Mouse (Mus musculus): ENCODE data around the gene Rhoj. TPM values are rescaled to one million over a fixed set of nuclear protein-coding genes. Genes with fewer than 3 reads are reported as not detected.

The Rhoj gene
- polyA plus RNA-seq, 1 experiment, result 11.8 TPM

DNA sequence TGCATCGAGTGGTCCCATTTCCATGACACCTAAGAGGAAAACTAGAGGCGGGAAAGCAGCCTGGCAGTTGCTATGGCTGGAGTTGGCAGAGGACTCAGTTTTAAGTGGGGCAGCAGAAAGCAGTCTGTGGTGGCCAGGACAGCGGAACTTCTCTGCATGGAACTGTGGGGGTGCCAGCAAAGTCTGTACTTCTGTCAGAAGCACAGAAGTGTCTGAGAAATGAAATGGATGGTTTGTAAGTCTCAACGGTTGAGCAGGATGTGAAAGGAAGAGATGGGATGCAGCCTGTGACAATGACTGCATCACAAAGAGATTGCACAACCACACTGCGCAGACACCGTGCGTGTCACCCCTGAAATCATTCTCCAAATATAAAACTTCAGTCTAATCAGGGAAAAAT is 138.1 kb downstream of the Rhoj start:
- TF ChIP-seq USF1 (IDR thresholded peaks at IDR 0.05; ENCODE audit: low read depth), result no peak
- TF ChIP-seq MYOG (IDR thresholded peaks at IDR 0.05; ENCODE audit: control insufficient read depth, extremely low read depth, insufficient read length), result no peak
- peak; percentile 46 for TF ChIP-seq CEBPB (IDR thresholded peaks at IDR 0.05; ENCODE audit: low read depth)
- TF ChIP-seq MAX (IDR thresholded peaks at IDR 0.05), result no peak
- TF ChIP-seq MYOD1 (IDR thresholded peaks at IDR 0.05; ENCODE audit: control insufficient read depth, insufficient read length, low read depth), result no peak
- Histone ChIP-seq H3K4me3 (ENCODE audit: insufficient read depth, poor library complexity, severe bottlenecking) (no peak overlapping the region), H3K36me3 (ENCODE audit: control insufficient read depth, insufficient read depth) (no peaks in the 10 kb centered on the region), H3K27me3 (ENCODE audit: control insufficient read depth, insufficient read depth, insufficient read length) (no peaks in the 10 kb centered on the region), H3K79me2 (ENCODE audit: control insufficient read depth, insufficient read depth) (no peaks in the 10 kb centered on the region), H3K79me3 (ENCODE audit: low read depth) (no peaks in the 10 kb centered on the region), H3ac (ENCODE audit: control insufficient read depth, insufficient read length, low read depth) (no peak overlapping the region)

DNA sequence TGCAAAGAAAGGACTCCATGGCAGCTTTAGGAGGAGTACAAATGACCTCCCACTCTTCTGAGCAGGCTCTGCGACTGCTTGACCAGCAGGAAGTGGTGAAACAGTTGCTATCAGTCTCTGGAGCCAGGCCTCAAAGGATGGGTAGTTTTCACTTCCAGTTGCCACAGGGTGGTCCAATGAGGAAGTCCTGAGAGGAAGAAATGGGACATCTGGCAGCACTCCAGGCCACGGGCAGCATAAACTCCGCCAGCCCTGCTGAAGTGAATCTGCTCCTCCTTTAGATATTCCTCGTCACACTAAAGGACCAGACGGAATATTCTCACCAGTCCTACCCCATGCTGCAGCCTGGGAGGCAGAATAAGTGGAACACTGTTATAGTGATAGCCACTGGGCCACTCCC is 140.8 kb downstream of the Rhoj start:
- Histone ChIP-seq H3K36me3 (ENCODE audit: control insufficient read depth, insufficient read depth) (no peaks in the 10 kb centered on the region), H3K27me3 (ENCODE audit: control insufficient read depth, insufficient read depth, insufficient read length) (no peaks in the 10 kb centered on the region), H3K79me2 (ENCODE audit: control insufficient read depth, insufficient read depth) (no peaks in the 10 kb centered on the region), H3K4me3 (ENCODE audit: insufficient read depth, poor library complexity, severe bottlenecking) (no peak overlapping the region), H3ac (ENCODE audit: control insufficient read depth, insufficient read length, low read depth) (no peak overlapping the region), H3K79me3 (ENCODE audit: low read depth) (no peaks in the 10 kb centered on the region)
- no peak for TF ChIP-seq MYOD1 (IDR thresholded peaks at IDR 0.05; ENCODE audit: control insufficient read depth, insufficient read length, low read depth)
- no peak for TF ChIP-seq CEBPB (IDR thresholded peaks at IDR 0.05; ENCODE audit: low read depth)

DNA sequence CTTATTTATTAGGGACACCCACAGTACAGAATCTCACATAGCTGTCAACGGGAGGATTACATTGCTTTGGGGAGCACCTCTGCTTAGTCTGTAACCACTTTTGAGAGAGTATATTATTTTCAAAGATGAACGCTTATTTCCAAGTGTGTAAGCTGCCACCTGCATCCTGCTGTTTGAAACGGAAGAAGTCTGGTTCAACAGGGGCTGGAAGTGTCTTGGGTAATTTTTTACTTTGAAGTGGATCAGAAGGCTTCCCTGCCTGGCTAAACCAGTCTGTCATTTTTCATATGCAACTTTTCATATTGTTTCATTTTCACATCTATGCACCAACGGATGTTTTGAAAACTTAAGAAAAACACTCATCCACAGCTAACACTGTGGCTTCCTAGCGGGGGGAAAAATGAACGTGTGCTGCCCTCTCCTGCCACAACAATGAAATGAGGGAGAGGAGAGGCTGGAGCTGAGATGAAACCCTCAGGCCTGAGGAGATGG is 141.4 kb downstream of the Rhoj start:
- no peak for TF ChIP-seq MYOD1 (IDR thresholded peaks at IDR 0.05; ENCODE audit: control insufficient read depth, insufficient read length, low read depth)
- TF ChIP-seq MAX (IDR thresholded peaks at IDR 0.05), result no peak
- TF ChIP-seq MYOG (IDR thresholded peaks at IDR 0.05; ENCODE audit: control insufficient read depth, extremely low read depth, insufficient read length), result no peak
- TF ChIP-seq CEBPB (IDR thresholded peaks at IDR 0.05; ENCODE audit: low read depth), result no peak
- TF ChIP-seq FOSL1 (IDR thresholded peaks at IDR 0.05; ENCODE audit: insufficient read depth, low read length, poor library complexity, severe bottlenecking), result no peak
- no peak for TF ChIP-seq CTCF (IDR thresholded peaks at IDR 0.05; ENCODE audit: control insufficient read depth, insufficient read depth, insufficient read length)
- Histone ChIP-seq H3K79me3 (ENCODE audit: low read depth) (no peaks in the 10 kb centered on the region), H3ac (ENCODE audit: control insufficient read depth, insufficient read length, low read depth) (no peak overlapping the region), H3K79me2 (ENCODE audit: control insufficient read depth, insufficient read depth) (no peaks in the 10 kb centered on the region), H3K27me3 (ENCODE audit: control insufficient read depth, insufficient read depth, insufficient read length) (no peaks in the 10 kb centered on the region), H3K4me3 (ENCODE audit: insufficient read depth, poor library complexity, severe bottlenecking) (no peak overlapping the region), H3K36me3 (ENCODE audit: control insufficient read depth, insufficient read depth) (peaks cover 2% of the 10 kb centered on the region)

DNA sequence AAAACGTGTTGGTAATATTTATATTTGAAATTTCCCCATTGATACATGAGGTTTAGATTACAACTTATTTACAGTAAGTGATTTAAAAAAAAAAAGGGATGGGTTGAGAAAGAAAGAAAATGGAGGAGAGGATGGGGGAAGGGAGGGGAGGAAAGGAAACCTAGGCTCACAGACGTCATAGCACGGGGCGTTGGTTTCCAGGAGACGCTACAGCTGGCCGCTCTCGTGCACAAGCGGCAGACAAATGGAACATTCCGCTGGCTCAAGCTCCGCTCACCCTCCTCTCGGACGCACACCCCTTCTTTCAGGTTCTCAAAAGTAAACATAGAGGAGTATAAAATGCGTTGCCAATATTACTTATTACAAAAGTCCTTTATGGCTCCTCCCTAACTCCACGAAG is 141.9 kb downstream of the Rhoj start:
- Histone ChIP-seq H3ac (ENCODE audit: control insufficient read depth, insufficient read length, low read depth) (no peak overlapping the region), H3K79me2 (ENCODE audit: control insufficient read depth, insufficient read depth) (no peaks in the 10 kb centered on the region), H3K79me3 (ENCODE audit: low read depth) (no peaks in the 10 kb centered on the region), H3K4me3 (ENCODE audit: insufficient read depth, poor library complexity, severe bottlenecking) (no peak overlapping the region), H3K36me3 (ENCODE audit: control insufficient read depth, insufficient read depth) (peaks cover 7% of the 10 kb centered on the region), H3K27me3 (ENCODE audit: control insufficient read depth, insufficient read depth, insufficient read length) (no peaks in the 10 kb centered on the region)
- TF ChIP-seq FOSL1 (IDR thresholded peaks at IDR 0.05; ENCODE audit: insufficient read depth, low read length, poor library complexity, severe bottlenecking), result no peak
- no peak for TF ChIP-seq MYOG (IDR thresholded peaks at IDR 0.05; ENCODE audit: control insufficient read depth, extremely low read depth, insufficient read length)
- TF ChIP-seq MYOD1 (IDR thresholded peaks at IDR 0.05; ENCODE audit: control insufficient read depth, insufficient read length, low read depth), result no peak
- TF ChIP-seq USF1 (IDR thresholded peaks at IDR 0.05; ENCODE audit: low read depth), result no peak
- TF ChIP-seq MAX (IDR thresholded peaks at IDR 0.05), result no peak
- TF ChIP-seq CEBPB (IDR thresholded peaks at IDR 0.05; ENCODE audit: low read depth), result no peak
- no peak for TF ChIP-seq CTCF (IDR thresholded peaks at IDR 0.05; ENCODE audit: control insufficient read depth, insufficient read depth, insufficient read length)

DNA sequence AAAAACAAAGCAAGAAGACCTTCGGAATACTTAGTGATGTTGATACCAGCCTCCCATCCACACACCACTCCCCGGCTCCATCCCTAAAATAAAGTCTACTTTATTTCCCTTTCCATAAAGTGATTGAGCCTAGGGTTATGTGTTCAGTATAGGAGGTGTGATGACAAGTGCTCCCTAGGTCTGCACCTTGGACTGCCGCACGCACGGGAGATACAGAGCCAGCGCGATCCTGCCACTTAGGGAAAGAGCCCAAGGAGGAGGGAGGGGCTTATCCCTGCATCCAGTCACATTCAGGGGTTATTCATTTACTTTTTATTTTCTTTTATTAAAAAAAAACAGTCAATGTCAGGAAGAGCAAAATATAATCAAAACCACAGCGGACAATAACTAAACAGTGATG is 142.5 kb downstream of the Rhoj start:
- Histone ChIP-seq H3K36me3 (ENCODE audit: control insufficient read depth, insufficient read depth) (peaks cover 9% of the 10 kb centered on the region), H3ac (ENCODE audit: control insufficient read depth, insufficient read length, low read depth) (no peak overlapping the region), H3K79me3 (ENCODE audit: low read depth) (no peaks in the 10 kb centered on the region), H3K27me3 (ENCODE audit: control insufficient read depth, insufficient read depth, insufficient read length) (no peaks in the 10 kb centered on the region), H3K79me2 (ENCODE audit: control insufficient read depth, insufficient read depth) (no peaks in the 10 kb centered on the region), H3K4me3 (ENCODE audit: insufficient read depth, poor library complexity, severe bottlenecking) (no peak overlapping the region)
- TF ChIP-seq CTCF (IDR thresholded peaks at IDR 0.05; ENCODE audit: control insufficient read depth, insufficient read depth, insufficient read length) (no peak), USF1 (IDR thresholded peaks at IDR 0.05; ENCODE audit: low read depth) (no peak), MYOD1 (IDR thresholded peaks at IDR 0.05; ENCODE audit: control insufficient read depth, insufficient read length, low read depth) (no peak), FOSL1 (IDR thresholded peaks at IDR 0.05; ENCODE audit: insufficient read depth, low read length, poor library complexity, severe bottlenecking) (no peak), MAX (IDR thresholded peaks at IDR 0.05) (no peak), CEBPB (IDR thresholded peaks at IDR 0.05; ENCODE audit: low read depth) (no peak), MYOG (IDR thresholded peaks at IDR 0.05; ENCODE audit: control insufficient read depth, extremely low read depth, insufficient read length) (no peak)

Other genes with a start within 250 kb of the Rhoj start
- not detected for gene Kcnh5, start 131.0 kb upstream of the Rhoj start, polyA plus RNA-seq (2012; fragmentation: generic; extraction: Trizol)
- gene Gphb5, start 108.5 kb downstream of the Rhoj start, polyA plus RNA-seq (2012; fragmentation: generic; extraction: Trizol), result not detected